Mouse (Mus musculus) embryo, embryonic 9.5 days (tissue): Measurements from ENCODE around the gene Ublcp1.

ENCODE experiments used
- DNase-seq: peaks from one replicate; pipeline ENCODE4 v3.0.0-alpha.2; 2017; ENCODE audit errors: extremely low spot score

The Ublcp1 gene

DNA sequence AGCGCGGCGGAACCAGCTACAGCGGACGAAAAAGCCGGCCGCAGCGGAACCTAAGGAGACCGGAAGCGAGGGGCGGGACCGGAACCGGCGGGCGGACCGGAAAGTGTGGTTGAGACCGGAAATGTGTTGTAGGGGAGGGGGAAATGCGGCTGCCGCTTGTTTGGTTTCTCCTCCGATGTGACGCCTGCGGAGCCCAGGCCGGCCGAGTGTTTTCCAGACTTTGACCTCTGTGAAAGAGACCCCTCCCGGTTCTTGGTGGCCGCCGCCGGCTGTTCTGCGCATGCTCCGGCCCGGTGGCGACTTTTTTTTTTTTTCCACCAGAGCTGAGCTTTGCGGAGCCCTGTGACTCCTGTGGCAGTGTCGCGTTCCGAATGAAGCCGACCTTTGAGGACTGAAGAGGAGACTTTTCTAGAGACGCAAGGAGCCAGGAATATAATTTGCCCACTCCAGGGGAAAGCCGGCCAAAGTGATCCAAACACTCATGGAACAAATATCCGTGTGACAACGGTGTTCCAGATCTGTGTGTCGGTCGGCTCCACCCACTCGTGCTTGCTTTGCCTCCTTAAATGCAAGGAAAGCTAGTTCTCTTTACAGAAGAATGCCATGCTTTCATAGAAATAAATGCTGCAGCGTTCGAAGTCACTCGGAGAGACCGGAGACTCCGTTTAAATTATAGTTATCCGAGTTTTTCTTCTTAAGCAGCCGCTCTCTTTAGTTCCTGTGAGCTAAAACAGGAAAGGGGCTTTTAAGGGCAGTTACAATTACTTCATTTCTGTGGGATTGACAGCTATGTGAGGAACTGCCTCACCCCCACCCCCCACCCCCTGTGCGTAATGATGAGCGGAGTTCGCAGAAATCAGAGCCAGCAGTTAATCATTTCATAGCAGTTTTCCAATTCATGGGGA, at the start of gene Ublcp1:
Gene Ublcp1 (minus strand): TSS at position 67 of the 905 bp plus-strand sequence.
- peak; percentile 92 for DNase-seq

GRCm38 (mm10) chr11:44519096-44519949, 49.0 kb upstream of the Ublcp1 start:
- DNase-seq: peak; percentile 79

DNA sequence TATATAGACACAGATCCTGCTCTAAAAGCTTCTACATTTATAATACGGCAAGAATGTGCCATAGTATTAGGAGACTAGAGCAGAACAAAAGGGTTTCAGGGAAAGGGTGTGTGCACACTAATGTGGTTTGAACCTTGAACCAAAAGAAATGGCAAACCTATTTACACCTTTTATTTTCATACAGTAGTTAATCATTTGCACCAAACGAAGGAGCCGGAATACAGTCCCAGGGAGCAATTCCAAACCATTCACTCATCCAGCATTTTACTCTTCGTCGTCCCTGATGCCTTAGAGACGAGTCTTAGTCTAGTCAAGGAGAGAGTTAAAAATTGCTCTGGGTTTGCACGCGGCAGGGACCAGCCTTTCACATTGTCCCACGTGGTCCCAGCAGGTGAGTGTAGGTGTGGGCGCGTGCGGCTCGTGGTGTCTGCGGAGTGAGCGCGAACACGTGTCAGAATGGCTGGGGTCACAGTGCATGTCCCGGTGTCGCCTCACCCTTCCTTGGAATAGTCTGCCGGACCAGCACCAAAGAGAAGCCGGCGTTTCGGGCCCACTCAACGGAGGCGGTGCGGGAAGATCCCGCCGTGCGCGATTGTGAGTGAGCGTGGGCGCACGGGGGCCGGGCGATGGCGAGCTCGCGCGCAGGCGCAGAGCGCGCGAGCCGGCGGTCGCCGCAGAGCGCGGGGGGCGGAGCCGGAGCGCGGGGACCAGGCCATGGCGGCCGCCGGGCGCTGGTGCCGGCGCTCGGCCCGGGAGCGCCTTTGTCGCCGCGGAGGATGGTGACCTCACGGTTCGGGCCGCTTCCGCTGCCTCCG, 48.2 kb upstream of the Ublcp1 start, which contains the start of gene Rnf145:
Gene Rnf145 (plus strand): TSS at position 684 of the 815 bp plus-strand sequence.
- peak; percentile 74 for DNase-seq

DNA sequence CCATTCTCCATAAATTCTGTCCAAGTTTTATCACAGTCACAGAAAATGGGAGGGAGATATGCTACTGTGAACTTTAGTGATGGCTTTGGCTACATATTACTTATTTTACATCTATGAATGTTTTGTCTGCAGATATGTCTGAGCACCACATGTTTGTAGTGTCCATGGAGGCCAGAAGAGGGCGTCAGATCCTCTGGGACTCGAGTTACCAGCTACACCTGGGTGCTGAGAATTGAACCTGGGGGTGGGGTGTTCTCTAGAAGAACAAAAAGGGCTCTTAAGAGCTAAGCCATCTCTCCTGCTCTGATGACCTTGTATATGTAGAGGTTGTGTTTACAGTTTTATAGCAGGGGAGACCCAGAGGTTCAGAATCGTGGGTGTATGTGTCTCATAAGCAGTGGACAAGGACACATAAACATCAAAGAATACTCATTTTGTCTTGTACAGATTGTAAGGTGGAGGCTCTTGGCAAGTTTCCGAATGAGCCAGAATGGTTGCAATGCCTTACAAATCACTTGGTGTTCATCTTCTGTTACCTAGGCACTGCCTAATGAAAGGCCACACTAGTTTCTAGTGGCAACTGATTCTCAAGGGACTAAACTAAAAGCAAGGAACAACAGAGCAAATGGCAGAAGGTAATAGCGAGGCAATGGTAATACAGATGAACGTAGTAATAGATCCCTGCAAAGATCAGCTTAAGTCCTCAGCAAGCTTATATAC, 47.4 kb upstream of the Ublcp1 start:
- DNase-seq: peak; percentile 18

DNA sequence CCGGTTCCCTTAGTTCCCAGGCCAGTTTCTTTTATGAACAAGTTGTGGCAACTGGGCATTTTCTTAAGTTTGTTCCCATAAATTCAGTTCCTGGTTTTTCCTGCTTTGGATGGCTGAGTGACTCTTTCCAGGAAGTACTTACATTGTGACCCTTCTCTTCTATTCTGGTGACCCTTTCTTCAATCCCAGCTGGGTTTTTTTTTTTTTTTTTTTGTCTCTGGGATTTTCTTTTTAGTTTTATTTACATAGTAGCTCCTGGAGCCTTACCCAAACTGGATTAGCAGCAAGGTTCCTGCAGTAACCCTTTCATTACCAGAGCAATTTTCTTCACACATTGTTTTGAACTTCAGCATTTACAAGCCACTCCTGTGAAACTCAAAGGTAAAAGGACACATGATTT, 46.1 kb upstream of the Ublcp1 start:
- no peak for DNase-seq

GRCm38 (mm10) chr11:44514666-44515065, 44.4 kb upstream of the Ublcp1 start:
- no peak for DNase-seq

GRCm38 (mm10) chr11:44513026-44513422, 42.7 kb upstream of the Ublcp1 start:
- no peak for DNase-seq

- DNase-seq: no peak
Measured at GRCm38 (mm10) chr11:44512044-44513025, 42.0 kb upstream of the Ublcp1 start.

DNA sequence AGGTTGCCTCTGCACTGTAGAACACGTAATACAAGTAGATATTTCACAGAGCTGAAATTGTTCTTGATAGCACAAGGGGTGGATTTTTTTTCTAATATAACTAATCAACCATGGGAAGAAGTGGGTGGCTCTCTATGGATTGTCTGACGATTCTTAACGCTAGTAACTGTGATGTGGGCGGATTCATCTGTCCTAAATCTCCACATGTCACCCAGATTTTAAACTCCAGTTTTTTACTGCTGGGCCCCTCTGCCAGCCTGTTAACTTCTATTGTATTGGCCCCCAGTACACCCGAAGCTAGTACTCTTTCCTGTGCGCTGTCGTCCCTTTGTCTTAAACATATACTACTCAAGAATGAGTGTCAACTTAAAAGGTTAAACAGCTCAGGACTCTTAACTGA, 40.1 kb upstream of the Ublcp1 start:
- DNase-seq: no peak

DNA sequence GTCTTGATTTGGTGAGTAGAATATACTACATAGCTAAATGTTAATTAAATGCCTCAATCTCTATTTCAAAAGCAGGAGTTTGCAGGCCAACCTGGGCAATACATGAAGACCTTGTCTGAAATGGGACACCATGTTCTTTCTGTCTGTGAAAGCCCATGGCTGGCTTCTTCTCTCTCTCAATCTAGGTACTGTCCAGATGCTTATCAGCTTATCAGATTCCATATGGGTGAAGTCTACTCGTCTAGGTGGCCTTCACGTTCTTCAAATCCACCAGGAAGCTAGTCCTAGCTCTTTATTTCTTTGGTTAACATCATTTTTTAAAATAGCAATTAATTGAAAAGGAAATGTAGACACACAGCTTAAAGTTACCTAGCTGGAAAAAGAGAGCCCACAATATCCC, 39.6 kb upstream of the Ublcp1 start:
- no peak for DNase-seq

GRCm38 (mm10) chr11:44508876-44509275, 38.6 kb upstream of the Ublcp1 start:
- DNase-seq: no peak

DNA sequence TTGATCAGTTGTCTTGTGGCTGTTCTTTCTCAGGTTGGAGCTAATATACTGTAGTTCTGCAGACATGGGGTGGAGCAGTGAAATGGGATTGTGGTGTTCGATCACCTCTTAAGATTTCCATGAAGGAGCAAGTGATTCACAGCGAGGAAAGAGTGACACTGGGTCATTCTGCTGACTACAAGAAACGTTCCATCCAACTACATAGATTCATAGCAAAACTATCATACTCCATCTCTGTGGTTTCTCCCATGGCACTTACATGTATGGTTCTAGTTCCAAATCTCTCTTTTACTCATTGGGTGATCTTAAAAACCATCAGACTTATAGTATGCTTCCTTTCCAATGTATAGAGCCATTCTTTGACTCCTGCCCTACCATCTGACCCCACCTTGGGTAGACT, 34.5 kb upstream of the Ublcp1 start:
- DNase-seq: no peak

GRCm38 (mm10) chr11:44504146-44504545, 33.8 kb upstream of the Ublcp1 start:
- no peak for DNase-seq

DNA sequence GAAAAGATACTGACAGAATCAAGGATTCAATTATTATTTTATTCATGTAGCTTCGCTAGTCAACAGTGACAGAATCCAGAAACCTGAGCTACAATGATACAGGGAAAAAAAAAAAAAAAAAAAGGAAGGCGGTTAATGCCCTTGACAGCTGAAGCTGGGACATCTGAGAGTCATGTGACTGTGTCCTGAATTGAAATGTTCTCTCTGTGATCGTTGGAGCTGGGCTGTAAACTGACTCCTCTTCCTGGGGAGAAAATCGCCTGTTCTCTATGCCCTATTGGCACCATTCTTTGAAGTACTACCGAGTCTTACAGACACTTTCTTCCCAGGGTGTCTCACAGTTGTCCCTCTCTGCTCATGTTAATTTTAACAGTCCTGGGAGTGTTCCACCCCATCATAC, 32.6 kb upstream of the Ublcp1 start:
- no peak for DNase-seq

- no peak for DNase-seq
Measured at GRCm38 (mm10) chr11:44501477-44501876, 31.2 kb upstream of the Ublcp1 start.

DNA sequence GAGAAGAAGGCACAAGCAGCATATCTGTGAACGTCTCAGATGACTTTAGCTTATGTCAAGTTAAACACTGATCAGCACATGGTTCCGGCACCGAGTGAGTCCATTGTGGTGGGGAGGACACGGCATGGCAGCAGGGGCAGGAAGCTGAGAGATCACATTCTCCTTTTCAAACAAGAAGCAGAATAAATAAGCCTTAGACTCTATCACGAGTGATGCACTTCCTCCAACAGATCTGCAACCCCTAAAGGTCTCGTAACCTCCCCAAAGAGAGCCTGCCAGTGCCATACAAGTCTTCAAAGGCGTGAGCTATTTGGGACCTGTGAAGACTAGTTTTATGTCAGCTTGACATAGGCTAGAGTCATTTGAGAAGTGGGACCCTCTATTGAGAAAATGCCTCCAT, 30.7 kb upstream of the Ublcp1 start:
- DNase-seq: no peak

GRCm38 (mm10) chr11:44498412-44499272, 28.3 kb upstream of the Ublcp1 start:
- no peak for DNase-seq

DNA sequence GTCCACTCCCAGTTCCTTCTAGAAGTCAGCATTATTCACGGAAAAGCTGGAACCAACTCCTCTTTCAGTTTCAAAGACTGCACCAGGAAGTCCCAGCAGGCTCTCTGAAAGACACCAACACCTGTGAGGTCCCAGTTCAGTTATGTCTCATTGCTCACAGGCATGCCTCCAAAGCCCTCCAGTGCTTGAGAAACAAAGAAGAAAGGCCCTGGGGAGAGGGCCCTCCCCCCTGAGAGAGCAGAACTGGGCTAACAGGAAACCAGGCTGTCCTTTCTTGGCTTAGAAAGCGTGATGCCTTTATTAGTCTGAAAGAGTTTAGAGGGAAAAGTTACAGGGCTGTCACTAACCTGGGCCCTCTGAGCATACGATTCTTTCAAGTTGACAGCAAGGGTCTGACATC, 25.9 kb upstream of the Ublcp1 start:
- no peak for DNase-seq
